Mouse (Mus musculus) Muller cell, postnatal 12 days (primary cell): Measurements from ENCODE around the gene Ube2n.
"Not testable (repeated sequence)": the region's sequence is repeated elsewhere in the genome, so short reads cannot be mapped to it uniquely, and the experiment has no call there.

Experiments used
- DNase-seq: peaks from one replicate; pipeline ENCODE4 v3.0.0-alpha.2; 2015; ENCODE audit errors: inconsistent ontology term

Gene Ube2n

GRCm38 (mm10) chr10:95525037-95525675 lies 10.2 kb downstream of the Ube2n start:
- DNase-seq, result no peak

GRCm38 (mm10) chr10:95525871-95526270 lies 10.9 kb downstream of the Ube2n start:
- DNase-seq, result no peak

GRCm38 (mm10) chr10:95526495-95527122 lies 11.7 kb downstream of the Ube2n start:
- DNase-seq, result peak; percentile 34

- DNase-seq, result no peak
Measured at GRCm38 (mm10) chr10:95530551-95531121, 15.7 kb downstream of the Ube2n start.

- no peak for DNase-seq
Measured at GRCm38 (mm10) chr10:95532916-95533315, 18.0 kb downstream of the Ube2n start.

GRCm38 (mm10) chr10:95533382-95533781 lies 18.4 kb downstream of the Ube2n start:
- no peak for DNase-seq

- DNase-seq, result no peak
Measured at GRCm38 (mm10) chr10:95535399-95536221, 20.7 kb downstream of the Ube2n start.

GRCm38 (mm10) chr10:95536222-95536541 lies 21.2 kb downstream of the Ube2n start:
- DNase-seq, result no peak

GRCm38 (mm10) chr10:95539260-95539659 lies 24.3 kb downstream of the Ube2n start:
- no peak for DNase-seq

GRCm38 (mm10) chr10:95539841-95540240 lies 24.9 kb downstream of the Ube2n start:
- DNase-seq, result no peak

GRCm38 (mm10) chr10:95542916-95543315 lies 28.0 kb downstream of the Ube2n start:
- DNase-seq, result no peak

- no peak for DNase-seq
Measured at GRCm38 (mm10) chr10:95543377-95543776, 28.4 kb downstream of the Ube2n start.

GRCm38 (mm10) chr10:95544004-95544403 lies 29.1 kb downstream of the Ube2n start:
- DNase-seq, result peak; percentile 54

GRCm38 (mm10) chr10:95544651-95545050 lies 29.7 kb downstream of the Ube2n start:
- no peak for DNase-seq

GRCm38 (mm10) chr10:95545051-95545450 lies 30.1 kb downstream of the Ube2n start:
- peak; percentile 85 for DNase-seq

GRCm38 (mm10) chr10:95546178-95546577 lies 31.2 kb downstream of the Ube2n start:
- no peak for DNase-seq

GRCm38 (mm10) chr10:95548154-95548826 lies 33.3 kb downstream of the Ube2n start:
- no peak for DNase-seq

- not testable (repeated sequence) for DNase-seq
Measured at GRCm38 (mm10) chr10:95549080-95549479, 34.1 kb downstream of the Ube2n start.

- DNase-seq, result peak; percentile 47
Measured at GRCm38 (mm10) chr10:95550506-95550905, 35.6 kb downstream of the Ube2n start.

GRCm38 (mm10) chr10:95551752-95552151 lies 36.8 kb downstream of the Ube2n start:
- no peak for DNase-seq

- DNase-seq, result no peak
Measured at GRCm38 (mm10) chr10:95552326-95552725, 37.4 kb downstream of the Ube2n start.

- no peak for DNase-seq
Measured at GRCm38 (mm10) chr10:95555866-95556265, 40.9 kb downstream of the Ube2n start.
